Mouse (Mus musculus) layer of hippocampus, adult 9-11 months (tissue): ENCODE measurements around the gene Col4a2.

ENCODE experiments used
- DNase-seq: peaks from one replicate; pipeline ENCODE4 v3.0.0; 2022

The Col4a2 gene

DNA sequence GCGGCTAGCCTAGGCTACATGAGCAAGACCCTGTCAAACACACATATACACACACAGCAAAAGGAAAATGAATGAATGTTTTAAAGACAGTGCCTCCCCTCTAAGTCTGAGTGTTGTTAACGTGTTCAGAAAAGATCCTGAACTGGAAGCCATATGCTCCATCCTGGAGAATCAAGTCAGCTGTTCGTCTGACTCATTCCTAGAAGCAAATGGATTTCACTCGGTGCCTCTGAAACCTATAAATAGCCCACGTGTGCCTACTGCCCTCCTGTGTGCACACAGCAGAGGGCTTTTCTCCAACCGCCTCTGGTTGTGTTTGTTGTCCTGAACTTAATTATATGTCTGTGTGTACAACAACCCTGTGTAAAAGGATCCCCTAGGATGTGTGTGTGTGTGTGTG lies 109.4 kb downstream of the Col4a2 start:
- peak; percentile 52 for DNase-seq

DNA sequence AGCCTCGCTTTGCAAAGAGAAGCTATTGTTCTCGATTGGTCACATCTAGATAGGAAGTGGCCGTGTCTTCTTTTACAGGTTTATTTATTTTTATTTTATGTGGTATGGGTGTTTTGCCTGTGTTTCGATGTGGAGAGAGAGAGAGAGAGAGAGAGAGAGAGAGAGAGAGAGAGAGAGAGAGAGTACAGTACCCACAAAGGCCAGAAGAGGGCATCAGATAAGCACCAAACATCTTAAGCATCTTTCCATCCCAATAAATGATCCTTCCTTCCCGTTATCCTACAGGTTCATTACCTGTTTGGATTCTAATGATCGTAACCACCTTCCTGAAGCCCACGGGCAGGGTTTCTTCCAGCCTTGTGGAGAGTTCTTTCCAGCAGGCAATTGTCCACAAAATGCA lies 110.5 kb downstream of the Col4a2 start:
- no peak for DNase-seq

GRCm38 (mm10) chr8:11430688-11431087 lies 118.1 kb downstream of the Col4a2 start:
- DNase-seq: no peak

GRCm38 (mm10) chr8:11437862-11438261 lies 125.3 kb downstream of the Col4a2 start:
- DNase-seq: no peak

- DNase-seq: no peak
Observed at GRCm38 (mm10) chr8:11441291-11441690, 128.7 kb downstream of the Col4a2 start.

DNA sequence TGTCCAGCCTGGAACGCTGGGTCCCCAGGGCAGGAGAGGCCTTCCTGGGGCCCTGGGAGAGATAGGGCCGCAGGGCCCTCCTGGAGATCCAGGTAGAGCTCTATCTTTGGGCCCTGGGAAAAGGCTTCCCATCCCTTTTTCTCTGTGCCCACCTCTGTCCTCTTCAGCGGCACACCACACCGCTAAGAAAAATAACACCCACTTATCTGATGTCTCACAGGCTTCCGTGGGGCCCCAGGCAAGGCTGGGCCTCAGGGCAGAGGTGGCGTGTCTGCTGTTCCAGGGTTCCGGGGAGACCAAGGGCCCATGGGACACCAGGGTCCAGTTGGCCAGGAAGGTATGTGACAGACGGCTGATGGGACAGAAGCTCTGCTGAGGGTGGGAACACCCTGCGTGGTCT lies 131.0 kb downstream of the Col4a2 start:
- DNase-seq: no peak

GRCm38 (mm10) chr8:11444216-11444615 lies 131.6 kb downstream of the Col4a2 start:
- no peak for DNase-seq

DNA sequence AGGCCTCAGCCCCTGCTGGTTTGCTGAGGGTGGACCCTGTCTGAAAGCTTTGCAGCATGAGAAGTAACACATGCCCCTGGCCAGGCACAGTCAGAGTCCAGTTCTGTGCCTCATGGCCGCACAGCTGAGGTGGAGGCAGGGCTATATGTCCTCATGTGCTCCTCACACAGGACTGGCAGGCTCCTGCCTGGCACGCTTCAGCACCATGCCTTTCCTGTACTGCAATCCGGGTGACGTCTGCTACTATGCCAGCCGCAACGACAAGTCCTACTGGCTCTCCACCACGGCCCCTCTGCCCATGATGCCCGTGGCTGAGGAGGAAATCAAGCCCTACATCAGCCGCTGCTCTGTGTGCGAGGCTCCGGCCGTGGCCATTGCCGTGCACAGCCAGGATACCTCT lies 133.2 kb downstream of the Col4a2 start:
- no peak for DNase-seq

DNA sequence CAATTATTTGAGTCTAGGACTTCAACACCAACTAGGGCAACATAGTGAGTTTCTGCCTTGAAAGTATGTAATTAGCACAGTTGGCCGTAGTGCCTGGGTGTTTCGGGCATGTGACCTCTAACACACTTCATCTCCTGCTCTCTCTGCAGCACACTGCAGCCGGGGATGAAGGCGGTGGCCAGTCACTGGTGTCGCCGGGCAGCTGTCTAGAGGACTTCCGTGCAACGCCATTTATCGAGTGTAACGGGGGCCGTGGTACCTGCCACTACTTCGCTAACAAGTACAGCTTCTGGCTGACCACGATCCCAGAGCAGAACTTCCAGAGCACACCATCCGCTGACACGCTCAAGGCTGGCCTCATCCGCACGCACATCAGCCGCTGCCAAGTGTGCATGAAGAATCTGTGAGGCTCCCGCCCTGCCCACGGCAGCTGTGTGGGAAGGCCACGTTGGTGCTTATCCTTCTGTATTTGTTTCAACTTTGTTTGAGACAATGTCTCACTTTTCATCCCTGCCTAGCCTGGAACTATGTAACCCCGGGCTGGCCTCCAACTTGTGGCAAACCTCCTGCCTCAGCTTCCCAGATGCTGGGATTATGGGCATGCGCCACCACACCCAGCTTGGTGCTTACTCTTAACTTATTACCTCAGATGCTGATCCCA lies 135.4 kb downstream of the Col4a2 start:
- DNase-seq: no peak

DNA sequence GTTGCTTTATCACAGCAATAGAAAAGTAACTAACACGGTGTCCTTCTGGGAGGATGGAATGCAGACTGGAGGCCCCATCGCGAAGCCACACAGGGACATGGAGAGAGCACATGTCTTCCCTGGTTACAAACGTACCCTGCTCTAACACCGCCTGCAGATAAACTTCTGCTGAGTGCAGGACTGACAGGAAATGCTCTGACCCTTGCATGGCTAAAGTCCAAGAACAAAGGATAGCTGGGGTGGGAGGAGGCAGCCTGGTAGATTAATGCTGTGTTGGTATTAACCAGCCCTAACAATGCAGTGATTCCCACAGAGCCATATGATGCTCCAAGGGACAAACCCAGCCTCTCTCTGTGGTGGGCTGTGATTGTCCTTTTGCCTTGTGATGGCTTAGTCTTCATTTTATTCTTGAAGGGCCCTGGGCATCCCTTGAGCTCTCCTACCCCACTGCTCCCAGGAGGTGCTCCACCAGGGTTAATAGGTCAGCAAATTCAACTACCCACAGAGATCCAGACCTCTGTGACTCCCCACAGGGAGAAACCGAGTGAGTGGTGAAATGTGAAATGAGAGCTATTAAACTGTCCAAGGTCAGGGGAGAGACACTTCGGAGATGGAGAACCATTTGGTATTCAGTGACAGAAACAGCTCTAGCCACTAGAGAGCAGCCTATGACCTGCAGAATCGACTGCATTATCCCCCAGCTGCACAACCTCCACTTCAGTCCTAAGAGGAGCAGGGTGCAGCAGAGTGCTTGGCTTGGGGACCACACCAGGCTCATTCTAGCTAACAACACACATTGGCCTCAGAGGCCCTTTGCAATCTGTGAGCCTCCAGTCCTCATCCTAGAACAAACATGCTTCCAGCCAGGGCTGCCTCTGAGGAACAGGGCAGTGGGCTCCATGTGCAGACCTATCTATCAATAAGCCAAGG lies 137.8 kb downstream of the Col4a2 start:
- DNase-seq: peak; percentile 25

- DNase-seq: no peak
Observed at GRCm38 (mm10) chr8:11452152-11452551, 139.5 kb downstream of the Col4a2 start.

GRCm38 (mm10) chr8:11452559-11452958 lies 140.0 kb downstream of the Col4a2 start:
- DNase-seq: no peak

- DNase-seq: no peak
Observed at GRCm38 (mm10) chr8:11452974-11453373, 140.4 kb downstream of the Col4a2 start.

GRCm38 (mm10) chr8:11454228-11454627 lies 141.6 kb downstream of the Col4a2 start:
- DNase-seq: no peak

DNA sequence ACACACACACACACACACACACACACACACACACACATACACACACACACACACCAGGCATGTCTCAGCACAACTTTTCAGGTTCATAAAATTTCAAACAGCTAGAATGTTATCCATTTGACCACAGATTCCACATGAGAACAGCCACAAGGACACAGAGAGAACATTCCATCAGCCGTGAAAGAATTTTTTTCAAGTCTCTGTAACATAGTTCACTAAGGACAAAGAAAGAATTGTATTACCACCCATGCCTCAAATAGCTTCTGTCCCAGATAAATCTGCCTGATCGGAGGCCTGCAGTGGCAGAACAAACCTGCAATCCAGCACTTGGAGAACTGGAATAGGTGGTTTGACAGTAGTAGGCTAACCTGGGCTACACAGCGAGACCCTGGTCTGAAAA lies 144.7 kb downstream of the Col4a2 start:
- DNase-seq: no peak

- no peak for DNase-seq
Observed at GRCm38 (mm10) chr8:11457981-11458836, 145.6 kb downstream of the Col4a2 start.

- no peak for DNase-seq
Observed at GRCm38 (mm10) chr8:11459016-11459415, 146.4 kb downstream of the Col4a2 start.

DNA sequence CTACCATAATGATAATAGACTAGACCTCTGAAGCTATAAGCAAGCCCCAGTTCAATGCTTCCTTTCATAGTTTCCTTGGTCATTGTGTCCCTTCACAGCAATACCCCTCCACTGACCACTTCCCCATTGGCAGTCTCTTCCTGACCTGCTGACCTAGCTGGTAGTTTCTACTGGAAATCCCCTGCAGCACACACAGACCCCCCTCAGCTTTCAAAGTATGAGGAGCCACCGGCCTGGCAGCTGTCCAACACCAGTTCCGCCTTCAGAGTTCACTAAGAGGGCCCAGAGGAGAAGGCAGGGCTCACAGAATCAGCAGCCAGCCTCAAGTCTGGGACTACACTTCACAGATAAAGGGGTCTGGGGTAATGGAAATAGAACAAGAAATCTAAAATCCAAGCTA lies 148.3 kb downstream of the Col4a2 start:
- DNase-seq: peak; percentile 69

DNA sequence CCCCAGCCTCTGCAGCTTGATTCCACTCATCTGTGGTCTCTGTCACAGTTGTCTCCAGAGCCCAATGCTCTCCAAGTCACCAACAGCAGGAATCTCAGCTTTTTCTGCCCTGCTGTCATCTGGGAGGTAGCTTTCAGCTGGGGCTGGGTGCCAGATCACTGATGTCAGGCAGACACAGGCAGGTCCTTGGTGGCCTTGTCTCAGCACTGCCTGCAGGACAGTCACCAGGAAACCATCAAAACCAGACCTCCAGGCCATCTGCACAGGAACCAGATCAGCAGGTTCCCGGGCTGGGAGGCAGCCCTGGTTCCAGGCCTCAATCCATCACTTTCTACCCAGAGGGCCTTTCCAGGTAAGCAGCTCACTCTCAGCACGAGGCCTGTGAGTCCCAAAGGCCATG lies 149.2 kb downstream of the Col4a2 start:
- no peak for DNase-seq

DNA sequence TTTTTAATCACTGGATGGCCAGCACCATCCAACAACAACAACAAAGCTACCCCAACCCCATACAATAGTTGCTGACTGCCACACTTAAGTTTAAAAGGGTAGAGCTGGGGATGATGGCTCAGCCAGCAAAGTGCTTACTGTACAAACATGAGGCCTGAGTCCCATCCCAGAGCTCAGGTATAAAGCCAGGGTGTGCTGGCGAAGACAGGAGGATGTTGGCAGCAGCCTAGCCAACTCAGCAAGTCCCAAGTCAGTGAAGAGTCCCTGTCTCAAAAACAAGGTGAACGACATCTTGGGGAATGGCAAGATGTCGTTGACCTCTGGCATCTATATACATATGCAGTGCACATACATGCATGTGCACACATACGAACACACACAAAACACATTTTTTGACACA lies 150.0 kb downstream of the Col4a2 start:
- no peak for DNase-seq

GRCm38 (mm10) chr8:11463541-11463888 lies 150.9 kb downstream of the Col4a2 start:
- DNase-seq: no peak

DNA sequence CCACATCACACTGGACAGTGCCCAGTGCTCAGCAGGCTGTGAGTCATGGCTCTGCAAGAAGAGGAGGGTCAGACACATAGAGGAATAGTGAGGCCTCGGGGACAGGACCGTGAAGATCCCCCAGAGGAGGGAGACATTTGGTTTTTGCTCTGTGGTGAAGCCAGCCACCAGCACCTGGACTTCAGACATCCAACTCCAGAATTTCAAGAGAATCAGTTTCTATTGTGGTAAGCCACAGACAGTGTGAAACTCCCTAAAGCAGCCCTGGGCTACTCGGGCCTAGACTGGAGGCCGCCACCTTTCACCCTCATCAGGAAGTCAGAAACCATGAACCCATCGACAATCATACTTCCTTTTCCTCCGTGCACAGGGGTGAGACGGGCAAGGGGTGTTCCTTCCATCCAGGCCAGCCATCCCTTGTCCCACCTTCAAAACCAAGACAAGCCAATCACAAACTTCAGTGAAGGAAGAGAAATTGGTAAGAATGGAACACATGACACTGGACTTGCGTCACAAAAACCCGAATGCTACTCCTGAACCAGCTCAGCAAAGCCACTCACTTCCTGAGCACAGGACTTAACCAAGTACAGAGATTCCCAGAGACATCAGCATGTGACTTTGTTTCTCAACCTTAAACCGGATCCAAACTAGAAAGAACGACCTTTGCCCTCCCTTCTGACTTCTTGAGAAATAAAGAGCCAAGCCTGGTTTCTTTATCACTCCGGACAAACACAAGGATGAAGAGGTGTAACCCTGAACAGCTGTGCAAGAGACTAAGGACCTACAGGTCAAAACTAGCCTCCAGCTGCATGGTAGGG lies 151.5 kb downstream of the Col4a2 start:
- peak; percentile 54 for DNase-seq

GRCm38 (mm10) chr8:11464707-11464964 lies 152.0 kb downstream of the Col4a2 start:
- DNase-seq: no peak
